Mouse (Mus musculus): ENCODE measurements around the gene Acrbp. TPM values are rescaled to one million over a fixed set of nuclear protein-coding genes. Genes with fewer than 3 reads are reported as not detected.
A peak's percentile ranks its signal among the peaks of the same experiment; 100 is the strongest.
"Not testable (repeated sequence)": the region's sequence is repeated elsewhere in the genome, so short reads cannot be mapped to it uniquely, and the experiment has no call there.

Gene Acrbp
- polyA plus RNA-seq (2011; ENCODE audit: insufficient read length, low read depth, missing spikeins) = 2.5 and 5.4 TPM in 2 replicates

DNA sequence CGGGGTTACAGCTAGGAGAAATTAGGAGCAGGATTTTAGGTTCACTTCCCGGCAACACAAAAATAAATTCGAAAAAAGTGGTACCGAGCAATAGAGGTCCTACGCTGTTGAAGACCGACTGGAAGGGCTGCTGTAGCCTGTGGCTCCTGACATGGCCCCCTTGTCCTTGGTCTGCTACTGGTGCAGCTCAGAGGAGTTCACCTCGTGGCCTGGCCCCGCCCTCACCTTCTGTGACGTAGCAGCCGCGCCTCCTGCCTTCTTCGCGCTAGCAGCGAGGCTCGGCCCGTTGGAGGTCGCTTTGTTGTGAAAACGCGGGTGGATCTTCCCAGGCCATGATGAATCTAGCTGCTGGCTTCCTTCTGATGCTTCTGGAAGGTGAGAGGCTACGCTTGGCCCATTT, at the start of gene Acrbp:
Gene Acrbp (plus strand): TSS at position 12 of the 400 bp plus-strand sequence.
- TF ChIP-seq CTCF (IDR thresholded peaks at IDR 0.05; ENCODE audit: borderline replicate concordance, insufficient read depth, low read length) = no peak
- no peaks in the 10 kb centered on the region for H3K4me1 ChIP-seq (ENCODE audit: control insufficient read depth, insufficient read depth, low read length)
- H3K27ac ChIP-seq (ENCODE audit: insufficient read depth, low read length) = no peak within 1 kb of the TSS
- no peak within 1 kb of the TSS for H3K4me3 ChIP-seq (ENCODE audit: insufficient read depth, low read length)

DNA sequence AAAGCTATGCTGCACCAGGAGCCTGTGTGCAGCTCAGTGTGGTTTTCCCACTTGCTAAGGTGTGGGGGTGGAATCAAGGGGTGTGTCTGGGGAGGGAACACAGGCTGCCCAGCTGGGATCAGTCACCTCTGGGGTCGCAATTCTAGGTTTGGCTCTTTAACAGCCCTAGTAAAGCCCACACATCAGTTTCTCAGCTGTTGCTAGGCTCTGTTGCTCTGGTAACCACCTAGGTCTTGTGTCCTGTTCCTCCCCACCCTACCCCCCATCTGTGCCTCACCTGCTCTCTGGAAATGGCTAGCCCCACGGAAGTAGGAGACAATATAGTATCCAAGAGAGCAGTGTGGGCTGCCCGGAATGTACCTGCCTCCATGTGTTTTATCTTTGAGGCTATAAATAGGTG, 45.8 kb upstream of the Acrbp start:
- no peaks in the 10 kb centered on the region for H3K4me1 ChIP-seq (ENCODE audit: control insufficient read depth, insufficient read depth, low read length)
- H3K27ac ChIP-seq (ENCODE audit: insufficient read depth, low read length) = no peak overlapping the region
- H3K4me3 ChIP-seq (ENCODE audit: insufficient read depth, low read length) = no peak overlapping the region
- TF ChIP-seq CTCF (IDR thresholded peaks at IDR 0.05; ENCODE audit: borderline replicate concordance, insufficient read depth, low read length) = no peak
- no peak for TF ChIP-seq POLR2A (IDR thresholded peaks at IDR 0.05; ENCODE audit: low read depth, low read length)

DNA sequence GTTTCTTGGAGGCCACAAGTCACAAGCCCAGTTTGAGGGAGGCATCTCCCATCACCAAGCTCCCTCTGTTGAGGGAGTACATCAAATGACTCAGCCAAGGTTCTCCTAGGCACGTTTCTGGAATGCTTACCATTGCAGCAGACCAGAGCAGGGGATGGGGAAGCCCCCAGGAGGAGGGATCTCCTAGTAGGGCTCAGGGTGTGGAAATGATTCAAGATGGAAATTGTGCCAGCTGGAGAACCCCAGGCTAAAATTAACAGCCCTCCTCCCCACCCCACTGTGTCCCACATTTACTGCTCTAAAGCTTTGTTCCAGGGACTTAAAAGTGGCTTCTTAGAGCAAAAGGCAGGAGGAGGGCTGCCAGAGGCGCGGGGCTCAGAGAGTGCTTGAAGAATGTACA, 44.4 kb upstream of the Acrbp start:
- Histone ChIP-seq H3K27ac (ENCODE audit: insufficient read depth, low read length) (no peak overlapping the region), H3K4me1 (ENCODE audit: control insufficient read depth, insufficient read depth, low read length) (no peaks in the 10 kb centered on the region), H3K4me3 (ENCODE audit: insufficient read depth, low read length) (no peak overlapping the region)
- TF ChIP-seq POLR2A (IDR thresholded peaks at IDR 0.05; ENCODE audit: low read depth, low read length) (no peak), CTCF (IDR thresholded peaks at IDR 0.05; ENCODE audit: borderline replicate concordance, insufficient read depth, low read length) (no peak)

DNA sequence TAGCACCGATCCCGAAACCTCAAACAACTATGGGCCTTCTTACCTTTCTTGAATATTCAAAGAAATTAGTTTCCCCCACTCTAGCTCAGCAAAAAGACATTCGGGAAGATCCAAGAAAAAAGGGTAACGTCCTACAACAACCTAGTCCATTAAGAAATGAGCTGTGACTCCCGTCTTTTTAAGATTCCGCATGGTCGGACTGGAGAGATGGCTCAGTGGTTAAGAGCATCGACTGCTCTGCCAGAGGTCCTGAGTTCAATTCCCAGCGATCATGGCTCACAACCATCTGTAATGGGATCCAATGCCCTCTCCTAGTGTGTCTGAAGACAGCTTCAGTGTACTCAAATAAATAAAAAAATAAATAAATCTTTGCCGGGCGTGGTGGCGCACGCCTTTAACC, 41.4 kb upstream of the Acrbp start:
- H3K4me3 ChIP-seq (ENCODE audit: insufficient read depth, low read length) = peak overlapping the region; percentile 79
- no peaks in the 10 kb centered on the region; the same call in 1 of the 2 replicates for H3K4me1 ChIP-seq (ENCODE audit: control insufficient read depth, insufficient read depth, low read length)
- H3K27ac ChIP-seq (ENCODE audit: insufficient read depth, low read length) = peak overlapping the region; percentile 90; the same call in 1 of the 2 replicates
- TF ChIP-seq POLR2A (IDR thresholded peaks at IDR 0.05; ENCODE audit: low read depth, low read length) = no peak
- TF ChIP-seq CTCF (IDR thresholded peaks at IDR 0.05; ENCODE audit: borderline replicate concordance, insufficient read depth, low read length) = no peak

DNA sequence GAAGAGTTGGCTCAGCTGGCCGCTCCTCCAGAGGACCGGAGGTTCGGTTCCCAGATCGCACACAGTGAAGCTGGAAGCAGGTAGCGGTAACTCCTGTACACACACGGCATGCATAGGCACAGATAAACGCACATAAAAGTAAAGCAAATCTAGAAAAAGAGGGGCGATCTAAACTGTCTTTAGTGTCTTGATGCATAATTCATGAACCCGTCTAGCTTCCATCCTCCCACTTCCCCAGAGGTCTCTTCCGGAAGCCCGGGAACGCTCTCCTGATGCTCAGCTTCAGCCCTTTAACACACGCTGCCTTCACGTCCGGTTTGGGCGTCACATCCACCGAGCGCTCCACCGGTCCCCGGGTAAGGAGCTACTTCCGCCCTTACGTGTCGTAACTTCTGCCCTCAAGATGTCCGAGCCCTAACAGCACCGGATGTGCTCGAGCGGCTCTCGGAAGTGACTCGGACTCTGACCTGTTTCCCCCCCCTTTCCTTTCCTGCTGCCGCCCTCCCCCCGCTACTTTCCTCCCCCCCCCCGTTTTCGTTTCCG, 40.8 kb upstream of the Acrbp start:
- H3K4me1 ChIP-seq (ENCODE audit: control insufficient read depth, insufficient read depth, low read length) = no peaks in the 10 kb centered on the region; the same call in 1 of the 2 replicates
- peak; percentile 89 for TF ChIP-seq POLR2A (IDR thresholded peaks at IDR 0.05; ENCODE audit: low read depth, low read length)
- TF ChIP-seq CTCF (IDR thresholded peaks at IDR 0.05; ENCODE audit: borderline replicate concordance, insufficient read depth, low read length) = no peak
- H3K4me3 ChIP-seq (ENCODE audit: insufficient read depth, low read length) = peak overlapping the region; percentile 79
- H3K27ac ChIP-seq (ENCODE audit: insufficient read depth, low read length) = peak overlapping the region; percentile 90

DNA sequence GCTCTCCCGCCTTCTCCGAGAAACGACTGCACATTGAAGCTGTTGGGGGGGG, 40.5 kb upstream of the Acrbp start, which contains the start of gene Zfp384:
Gene Zfp384 (plus strand): TSS at position 17 of the 52 bp plus-strand sequence.
- peak within 1 kb of the TSS; percentile 92 for H3K27ac ChIP-seq (ENCODE audit: insufficient read depth, low read length)

DNA sequence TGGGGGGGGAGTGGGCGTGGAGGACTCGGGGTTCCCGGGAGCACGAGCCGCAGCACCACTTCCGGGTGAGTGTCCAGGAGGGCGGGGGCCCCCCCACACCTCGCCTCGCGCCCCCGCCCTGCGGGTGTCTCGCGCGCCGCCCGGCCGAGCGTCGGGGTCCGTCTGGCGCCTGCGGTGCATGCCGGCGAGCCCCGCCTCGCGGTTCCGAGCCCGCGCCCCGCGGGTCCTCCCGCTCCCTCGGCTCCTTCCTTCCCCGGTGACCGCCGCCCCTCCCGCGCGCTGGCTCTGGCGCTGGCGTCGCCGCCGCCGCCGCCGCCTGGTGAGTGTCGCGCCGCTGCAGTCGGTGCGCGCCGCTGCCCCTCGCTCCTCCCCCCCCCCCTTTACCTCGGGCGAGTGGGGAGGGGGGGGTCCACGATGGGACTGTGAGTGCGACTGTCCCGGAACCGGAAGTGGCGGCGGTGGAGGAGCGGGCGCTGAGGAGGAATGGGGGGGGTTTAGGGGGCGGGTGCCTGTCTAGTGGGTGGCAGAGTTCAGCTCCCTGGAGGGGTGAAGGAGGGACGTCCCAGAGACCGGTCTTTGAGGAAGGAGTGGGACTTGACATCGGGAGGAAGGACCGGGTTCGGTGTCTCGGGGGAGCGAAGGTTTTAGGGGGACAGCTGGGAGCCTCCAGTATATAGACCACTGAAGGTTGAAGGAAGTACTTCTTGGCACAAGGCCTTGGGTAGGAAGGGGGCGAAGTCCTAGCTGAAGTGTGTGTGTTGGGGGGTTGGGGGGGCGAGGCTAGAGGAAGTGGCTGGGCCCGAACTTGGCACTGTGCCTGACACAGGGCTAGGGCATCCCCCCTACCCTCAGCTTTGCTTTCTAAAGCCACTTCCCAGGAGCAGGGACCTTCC, 40.1 kb upstream of the Acrbp start:
- H3K4me1 ChIP-seq (ENCODE audit: control insufficient read depth, insufficient read depth, low read length) = no peaks in the 10 kb centered on the region; the same call in 1 of the 2 replicates
- peak overlapping the region; percentile 91 for H3K4me3 ChIP-seq (ENCODE audit: insufficient read depth, low read length)
- peak; percentile 68; the same call in 1 of the 2 replicates for TF ChIP-seq POLR2A (IDR thresholded peaks at IDR 0.05; ENCODE audit: low read depth, low read length)
- TF ChIP-seq CTCF (IDR thresholded peaks at IDR 0.05; ENCODE audit: borderline replicate concordance, insufficient read depth, low read length) = no peak

More for the DNA sequence above, 40.5 kb upstream of the Acrbp start, which contains the start of gene Zfp384:
- Histone ChIP-seq H3K4me3 (ENCODE audit: insufficient read depth, low read length) (peak within 1 kb of the TSS; percentile 91), H3K4me1 (ENCODE audit: control insufficient read depth, insufficient read depth, low read length) (no peaks in the 10 kb centered on the region; the same call in 1 of the 2 replicates)
- no peak for TF ChIP-seq CTCF (IDR thresholded peaks at IDR 0.05; ENCODE audit: borderline replicate concordance, insufficient read depth, low read length)
- TF ChIP-seq POLR2A (IDR thresholded peaks at IDR 0.05; ENCODE audit: low read depth, low read length) = no peak

DNA sequence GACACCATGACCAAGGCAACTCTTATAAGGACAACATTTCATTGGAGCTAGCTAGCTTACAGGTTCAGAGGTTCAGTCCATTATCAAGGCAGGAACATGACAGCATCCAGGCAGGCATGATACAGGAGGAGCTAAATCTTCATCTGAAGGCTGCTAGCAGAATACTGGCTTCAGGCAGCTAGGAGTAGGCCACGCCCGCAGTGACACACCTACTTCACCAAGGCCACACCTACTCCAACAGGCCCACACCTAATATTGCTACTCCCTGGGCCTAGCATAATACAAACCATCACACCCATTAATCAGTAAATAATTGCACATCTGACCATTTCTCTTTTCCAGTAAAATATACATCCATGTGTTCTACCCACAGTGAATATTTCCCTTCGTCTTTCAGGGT, 31.8 kb upstream of the Acrbp start:
- Histone ChIP-seq H3K4me1 (ENCODE audit: control insufficient read depth, insufficient read depth, low read length) (no peaks in the 10 kb centered on the region), H3K27ac (ENCODE audit: insufficient read depth, low read length) (no peak overlapping the region), H3K4me3 (ENCODE audit: insufficient read depth, low read length) (no peak overlapping the region)
- TF ChIP-seq CTCF (IDR thresholded peaks at IDR 0.05; ENCODE audit: borderline replicate concordance, insufficient read depth, low read length) (no peak), POLR2A (IDR thresholded peaks at IDR 0.05; ENCODE audit: low read depth, low read length) (no peak)

More for the DNA sequence above, 40.1 kb upstream of the Acrbp start:
- peak overlapping the region; percentile 92 for H3K27ac ChIP-seq (ENCODE audit: insufficient read depth, low read length)

DNA sequence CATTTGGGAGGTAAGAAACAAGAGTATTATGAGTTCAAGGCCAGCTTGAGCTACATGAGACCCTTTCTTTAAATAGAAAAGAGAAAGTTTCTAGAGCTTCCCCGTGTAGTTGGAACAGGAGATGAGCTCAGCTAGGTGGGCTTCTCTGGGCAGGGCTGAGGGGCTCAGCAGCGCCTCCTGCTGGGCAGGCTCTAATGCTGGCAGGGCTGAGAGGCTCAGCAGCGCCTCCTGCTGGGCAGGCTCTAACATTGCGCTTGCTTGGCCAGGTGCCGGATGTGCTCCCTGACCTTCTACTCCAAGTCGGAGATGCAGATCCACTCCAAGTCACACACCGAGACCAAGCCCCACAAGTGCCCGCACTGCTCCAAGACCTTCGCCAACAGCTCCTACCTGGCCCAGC, 19.0 kb upstream of the Acrbp start:
- peak; percentile 87 for TF ChIP-seq CTCF (IDR thresholded peaks at IDR 0.05; ENCODE audit: borderline replicate concordance, insufficient read depth, low read length)
- not testable (repeated sequence) for H3K27ac ChIP-seq (ENCODE audit: insufficient read depth, low read length); H3K4me3 ChIP-seq (ENCODE audit: insufficient read depth, low read length); H3K4me1 ChIP-seq (ENCODE audit: control insufficient read depth, insufficient read depth, low read length)

DNA sequence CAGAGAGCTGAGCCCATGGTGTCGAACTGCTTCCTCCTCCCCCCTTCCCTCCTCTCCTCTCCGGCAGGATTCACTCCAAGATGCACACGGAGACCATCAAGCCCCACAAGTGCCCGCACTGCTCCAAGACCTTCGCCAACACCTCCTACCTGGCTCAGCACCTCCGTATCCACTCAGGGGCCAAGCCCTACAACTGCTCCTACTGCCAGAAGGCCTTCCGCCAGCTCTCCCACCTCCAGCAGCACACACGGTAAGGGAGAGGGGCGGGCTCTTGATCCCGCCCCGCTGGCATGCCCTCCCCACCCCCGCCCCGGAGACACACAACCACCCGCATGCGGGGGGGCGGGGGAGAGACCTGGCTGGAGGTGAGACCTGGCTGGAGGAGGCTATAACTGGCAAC, 17.9 kb upstream of the Acrbp start:
- H3K4me3 ChIP-seq (ENCODE audit: insufficient read depth, low read length) = no peak overlapping the region
- H3K27ac ChIP-seq (ENCODE audit: insufficient read depth, low read length) = no peak overlapping the region
- TF ChIP-seq CTCF (IDR thresholded peaks at IDR 0.05; ENCODE audit: borderline replicate concordance, insufficient read depth, low read length) (no peak), POLR2A (IDR thresholded peaks at IDR 0.05; ENCODE audit: low read depth, low read length) (no peak)
- no peaks in the 10 kb centered on the region for H3K4me1 ChIP-seq (ENCODE audit: control insufficient read depth, insufficient read depth, low read length)

Measured in embryonic fibroblast, embryonic 13.5 days (primary cell).